In genomic region chr2:119898141-119898594, GRCm38 (mm10) we compare ENCODE assay signal across 8 mouse cellular contexts. TPM values are rescaled to one million over a fixed set of nuclear protein-coding genes. Genes with fewer than 3 reads are reported as not detected.
A peak's percentile ranks its signal among the peaks of the same experiment; 100 is the strongest.
DNase-seq lines count a peak whose midpoint lies in the region; ATAC-seq lines count a peak whose summit lies in the region.

No protein-coding gene starts in this region.

- no peak overlapping the region for H3K27ac ChIP-seq in hindbrain, embryonic 11.5 days (ENCODE audit: low read depth, low read length)

- ATAC-seq in hindbrain, embryonic 11.5 days (ENCODE audit: low FRiP score): no peak

- H3K36me3 ChIP-seq in hindbrain, embryonic 11.5 days (ENCODE audit: control insufficient read depth, insufficient read depth, low read length): no peaks in the 10 kb centered on the region

- peak overlapping the region; percentile 51; the same call in 1 of the 2 replicates for H3K9ac ChIP-seq in hindbrain, embryonic 11.5 days (ENCODE audit: low read depth, low read length)

- H3K4me1 ChIP-seq in hindbrain, embryonic 11.5 days (replicated peaks; ENCODE audit: control insufficient read depth, insufficient read depth, low read length): peaks cover 3% of the 10 kb centered on the region

- WGBS in hindbrain, embryonic 11.5 days: 5% methylated on average over 19 of the region's 19 CpGs

- H3K27me3 ChIP-seq in hindbrain, embryonic 11.5 days (ENCODE audit: control insufficient read depth, insufficient read depth, low read length): no peaks in the 10 kb centered on the region

- peak overlapping the region; percentile 85 for H3K4me2 ChIP-seq in hindbrain, embryonic 11.5 days (replicated peaks; ENCODE audit: low read depth, low read length)

- peak; percentile 63 for DNase-seq in Muller cell, postnatal 12 days (ENCODE audit: inconsistent ontology term)
- peak; percentile 58 for DNase-seq in cerebellum, adult 9-11 months
- peak; percentile 30 to 45 for DNase-seq in frontal cortex, adult 2 months (ENCODE audit: extremely low spot score in 1 of 2, low spot score in 1 of 2)
- DNase-seq in hindbrain, embryonic 11.5 days (ENCODE audit: low spot score): peak; percentile 66
- DNase-seq in layer of hippocampus, postnatal 14 days (ENCODE audit: low spot score in 2 of 2): peak; percentile 34 to 51
- DNase-seq in lung, postnatal 25 days (ENCODE audit: low spot score): peak; percentile 92
- DNase-seq in retina, embryonic 14.5 days (ENCODE audit: low spot score): peak; percentile 54
- peak; percentile 23 to 50 for DNase-seq in thymus, postnatal 36 days

- H3K9me3 ChIP-seq in hindbrain, embryonic 11.5 days (ENCODE audit: control insufficient read depth, low read length): no peaks in the 10 kb centered on the region

- peak overlapping the region; percentile 54 for H3K4me3 ChIP-seq in hindbrain, embryonic 11.5 days (ENCODE audit: low read depth, low read length)

RNA-seq across cellular contexts. Expression of gene Mga, which starts 1.1 kb away (rescaled TPM):
- 16.9 and 17.3 TPM in 2 replicates for polyA plus RNA-seq in frontal cortex, adult 2 months (2012; rRNA removed)
- 31.4 and 43.8 TPM in 2 replicates for polyA plus RNA-seq in hindbrain, embryonic 11.5 days (2014; fragmentation: Nextera tagmentation; extraction: Ambion mirVana)
- 10 to 100 TPM; 61.0 to 61.7 TPM for total RNA-seq in layer of hippocampus, postnatal 14 days (2021)

Comparison
In these comparisons a context has a peak if more than half of its experiments do, and no peak if none do; other contexts are left out.
1. DNase-seq: peak in every context shown above with its lines; median percentile 92 in lung, postnatal 25 days; 66 in hindbrain, embryonic 11.5 days; 63 in Muller cell, postnatal 12 days; 58 in cerebellum, adult 9-11 months; 54 in retina, embryonic 14.5 days; 42 in layer of hippocampus, postnatal 14 days; 38 in frontal cortex, adult 2 months; 36 in thymus, postnatal 36 days.